Mouse (Mus musculus): ENCODE results near the gene Cobl.

The Cobl gene

DNA sequence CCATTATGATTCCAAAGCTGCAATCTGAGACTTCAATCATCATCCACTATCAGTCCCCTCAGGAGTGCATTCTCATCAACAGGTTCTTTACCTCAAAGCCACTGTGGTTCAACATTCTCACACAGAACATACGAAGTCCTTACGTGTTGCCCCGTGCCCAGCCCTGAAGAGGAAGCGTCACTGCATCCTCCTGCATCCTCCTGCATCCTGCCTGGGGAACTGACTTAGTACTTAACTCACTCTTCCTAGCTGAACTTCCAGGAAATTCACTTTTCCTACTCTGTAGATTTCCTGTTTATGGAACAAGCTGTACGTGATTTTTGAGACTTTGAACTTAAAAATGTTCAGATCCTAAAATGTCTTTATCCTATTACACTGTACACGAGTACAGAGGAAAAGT lies 153.3 kb downstream of the Cobl start:
- DNase-seq (ENCODE audit: low read depth, low spot score), result no peak

DNA sequence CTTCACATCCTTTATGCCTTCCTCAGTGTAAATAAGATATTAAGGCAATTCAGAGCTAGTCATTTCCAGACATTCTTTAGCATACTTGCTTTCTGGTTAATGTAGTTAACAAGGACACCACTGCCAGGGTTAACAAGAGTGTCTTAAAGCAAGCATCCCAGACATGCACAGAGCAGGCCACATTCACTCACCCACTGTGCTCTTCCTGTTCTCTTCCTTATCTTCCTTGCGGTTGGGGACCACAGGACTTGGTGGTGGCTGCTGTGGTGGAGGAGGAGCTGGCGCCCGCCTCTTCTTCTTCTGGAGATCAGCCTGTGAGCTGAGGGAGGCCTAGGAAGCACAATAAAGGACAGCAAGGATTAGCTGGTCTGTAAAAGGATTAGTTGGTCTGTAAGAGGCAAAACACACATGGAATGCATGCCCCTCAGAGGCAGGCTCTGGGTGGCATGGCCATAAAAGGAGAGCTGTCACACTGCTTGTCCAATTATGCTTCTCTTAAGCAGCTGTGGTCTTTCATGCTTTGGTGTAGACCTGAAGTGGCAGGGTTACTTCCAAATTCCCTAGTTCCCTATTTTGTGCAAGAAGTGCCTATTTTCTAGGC lies 155.2 kb downstream of the Cobl start:
- no peak for DNase-seq (ENCODE audit: low read depth, low spot score)

DNA sequence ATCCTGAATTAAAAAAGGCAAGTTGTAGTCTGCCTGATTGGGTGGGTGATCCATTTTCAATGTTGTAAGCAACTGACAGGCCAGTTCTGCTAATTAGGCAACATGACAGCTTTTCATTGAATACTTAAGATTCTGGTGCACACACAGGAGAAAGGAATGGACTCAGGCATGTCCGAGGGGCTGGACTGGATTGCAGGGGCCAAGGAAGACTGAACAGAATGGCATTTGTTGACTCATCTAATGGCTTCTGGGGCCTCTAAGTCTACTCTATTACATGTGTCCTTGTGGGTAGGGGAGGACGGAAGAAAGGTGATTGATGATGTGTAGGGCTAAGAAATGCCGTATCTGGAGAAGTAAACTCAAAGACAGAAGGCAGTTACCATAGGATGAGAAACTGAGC lies 159.9 kb downstream of the Cobl start:
- DNase-seq (ENCODE audit: low read depth, low spot score), result no peak

DNA sequence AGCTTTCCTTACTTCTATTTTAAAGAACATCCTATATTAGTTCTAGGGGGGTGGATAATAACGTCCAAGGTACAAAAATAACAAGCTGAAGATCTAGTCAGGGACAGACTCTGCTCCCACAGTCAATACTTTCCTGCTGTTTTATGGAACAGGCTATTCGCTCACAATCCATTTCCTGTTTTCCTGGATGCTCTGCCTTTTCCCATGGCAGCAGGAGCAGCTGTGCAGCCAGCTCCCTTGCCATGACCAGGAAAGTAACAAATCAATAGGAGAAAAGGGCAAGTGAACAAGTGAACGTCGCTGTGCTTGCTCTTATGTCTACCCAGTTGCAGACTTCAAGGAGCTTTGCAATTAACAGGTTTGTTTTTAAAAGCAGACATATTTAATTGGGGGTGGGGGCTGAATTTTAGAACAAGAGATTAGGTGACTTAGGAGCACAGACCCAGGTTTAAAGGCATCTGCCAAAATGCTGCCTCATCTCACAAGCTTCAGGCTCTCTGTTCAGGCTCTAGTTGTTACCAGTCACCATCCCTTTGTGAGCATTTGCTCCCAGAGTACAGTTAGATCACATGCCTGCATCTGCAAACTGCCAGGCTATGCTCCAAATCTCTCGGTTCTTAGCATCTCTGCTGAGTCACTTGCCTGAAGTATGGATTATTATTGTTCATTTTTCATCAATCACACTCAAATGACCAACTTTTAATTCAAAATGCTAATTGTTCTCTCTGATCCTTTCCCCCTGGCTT lies 164.9 kb downstream of the Cobl start:
- DNase-seq (ENCODE audit: low read depth, low spot score), result no peak

DNA sequence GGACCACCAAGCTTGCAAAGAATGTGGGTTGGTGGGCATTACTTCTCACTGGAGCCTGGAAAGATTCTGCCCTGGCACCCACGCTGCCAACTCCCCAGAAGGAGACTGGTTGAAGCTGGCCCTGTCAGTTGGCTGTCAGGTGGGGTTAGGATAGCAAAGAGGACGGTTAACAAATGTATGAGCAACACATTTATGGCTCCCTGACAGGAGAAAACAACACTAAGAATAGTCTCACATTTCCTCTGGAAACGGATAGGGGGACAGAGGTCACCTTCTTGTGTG lies 173.2 kb downstream of the Cobl start:
- no peak for DNase-seq (ENCODE audit: low read depth, low spot score)

DNA sequence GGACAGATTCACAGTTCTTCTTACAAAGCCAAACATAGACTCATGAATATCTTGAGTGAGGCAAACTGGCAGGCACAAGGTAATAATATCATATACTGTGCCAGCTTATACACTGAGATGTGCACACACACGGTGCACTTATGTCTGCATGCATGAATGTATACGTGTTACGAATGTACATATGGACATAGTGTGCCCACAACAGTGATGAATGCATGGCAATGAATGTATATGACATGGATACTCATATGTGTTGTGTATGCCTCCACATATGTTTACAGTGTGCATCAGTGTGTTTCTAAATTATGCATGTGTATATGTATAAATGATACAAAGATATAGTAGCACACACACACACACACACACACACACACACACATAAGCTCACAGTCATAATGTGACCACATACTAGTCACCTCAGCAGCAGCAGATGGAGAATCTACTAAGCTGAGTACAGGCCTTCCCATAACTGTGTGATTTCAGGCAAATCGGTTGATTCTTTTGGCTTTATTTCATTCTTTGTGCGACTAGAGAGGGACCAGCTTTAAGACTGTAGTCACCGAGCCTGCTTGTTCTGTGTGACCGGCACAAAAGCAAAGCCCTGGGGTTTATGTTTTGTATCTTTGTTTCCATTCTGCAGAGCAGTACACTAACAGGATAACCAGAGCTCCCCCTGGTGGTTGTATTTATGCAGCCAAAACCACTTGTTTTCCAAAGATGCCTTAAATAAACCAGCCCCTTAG lies 173.7 kb downstream of the Cobl start:
- DNase-seq (ENCODE audit: low read depth, low spot score), result peak; percentile 27

DNA sequence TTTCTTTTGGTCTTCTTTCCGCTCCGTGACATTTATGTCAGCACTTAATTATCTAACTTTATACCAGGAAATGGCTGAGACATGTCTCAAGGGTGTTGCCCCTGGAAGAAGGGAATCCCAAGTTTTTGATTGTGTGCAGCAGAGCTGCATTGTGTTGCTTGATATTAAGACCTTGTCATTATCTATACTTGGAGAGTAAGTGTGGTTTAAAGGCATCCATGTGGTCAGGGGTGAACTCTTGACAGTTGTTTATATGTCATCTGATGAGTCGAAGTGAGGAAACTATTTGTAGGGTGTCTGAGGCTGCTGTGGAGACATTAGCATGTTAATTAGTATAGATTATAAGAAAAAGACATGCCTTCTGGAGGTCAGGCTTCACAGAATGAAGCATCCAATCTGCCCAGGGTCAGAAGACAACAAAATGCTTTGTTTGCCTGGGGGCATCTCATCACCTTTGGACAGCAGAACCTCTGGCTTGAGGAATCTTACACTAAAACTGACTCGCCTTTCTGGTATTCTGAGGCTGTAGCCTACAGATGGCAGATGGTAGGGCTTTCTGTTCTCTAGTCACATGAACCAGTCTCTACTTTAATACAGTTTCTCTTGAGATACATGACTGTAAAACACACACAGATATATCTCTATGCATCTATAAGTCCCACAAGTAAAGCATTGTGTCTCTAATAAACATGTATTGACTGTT lies 179.3 kb downstream of the Cobl start:
- DNase-seq (ENCODE audit: low read depth, low spot score), result no peak

DNA sequence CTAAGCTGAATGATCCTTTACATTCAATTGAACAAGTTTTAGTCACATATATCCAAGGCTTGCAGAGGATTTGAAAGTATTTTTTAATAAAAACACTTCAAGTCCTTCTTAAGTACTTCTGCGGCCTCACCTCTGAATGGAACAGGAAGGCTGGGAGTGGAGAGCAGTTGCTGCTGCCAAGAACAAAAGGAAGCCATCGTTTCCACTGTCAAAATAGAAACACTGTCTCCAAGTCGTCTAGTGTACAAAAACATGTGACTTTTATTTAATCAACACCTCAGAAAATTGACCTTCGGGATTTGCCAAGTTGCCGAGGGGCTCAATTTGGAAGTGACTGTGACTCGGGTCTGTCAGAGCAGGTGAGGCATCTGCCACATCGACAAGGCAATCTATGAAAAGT lies 184.0 kb downstream of the Cobl start:
- DNase-seq (ENCODE audit: low read depth, low spot score), result no peak

DNA sequence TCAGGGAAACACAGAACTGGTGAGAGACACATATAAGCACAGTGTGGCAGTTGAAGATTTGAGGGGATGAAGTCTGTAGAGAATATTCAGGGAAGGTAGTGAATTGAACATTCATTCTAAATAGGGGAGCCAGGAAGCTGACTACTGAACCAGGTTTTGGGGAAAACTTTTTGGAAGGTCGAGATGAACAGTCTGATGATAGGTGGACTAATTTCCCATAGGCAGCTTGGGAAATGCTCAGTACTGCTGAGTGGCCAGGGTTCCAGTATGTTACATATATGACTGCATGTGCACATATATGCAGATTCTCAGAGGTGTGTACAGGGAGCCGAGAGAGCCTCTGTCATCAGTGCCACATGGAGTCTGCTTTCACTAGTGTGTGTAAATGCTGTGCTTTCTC lies 190.5 kb downstream of the Cobl start:
- DNase-seq (ENCODE audit: low read depth, low spot score), result no peak

DNA sequence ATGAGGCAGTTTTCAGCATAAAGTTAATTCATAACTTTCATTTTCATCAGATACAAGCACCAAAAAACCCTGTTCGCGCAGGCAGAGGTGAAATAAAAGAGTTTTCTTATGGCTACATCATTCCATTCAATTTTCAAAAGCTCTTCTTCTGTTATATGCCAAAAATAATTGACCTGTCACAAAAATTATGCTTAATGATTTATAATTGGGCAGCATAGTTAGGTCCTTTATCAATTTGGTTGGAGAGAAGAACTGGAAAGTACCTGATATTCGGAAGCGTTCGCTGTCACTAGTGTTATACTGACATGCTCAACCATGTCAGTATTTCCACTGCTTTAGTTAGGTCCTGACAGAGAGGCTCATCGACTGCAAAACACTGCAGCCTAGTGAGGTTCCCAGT lies 191.0 kb downstream of the Cobl start:
- no peak for DNase-seq (ENCODE audit: low read depth, low spot score)

DNA sequence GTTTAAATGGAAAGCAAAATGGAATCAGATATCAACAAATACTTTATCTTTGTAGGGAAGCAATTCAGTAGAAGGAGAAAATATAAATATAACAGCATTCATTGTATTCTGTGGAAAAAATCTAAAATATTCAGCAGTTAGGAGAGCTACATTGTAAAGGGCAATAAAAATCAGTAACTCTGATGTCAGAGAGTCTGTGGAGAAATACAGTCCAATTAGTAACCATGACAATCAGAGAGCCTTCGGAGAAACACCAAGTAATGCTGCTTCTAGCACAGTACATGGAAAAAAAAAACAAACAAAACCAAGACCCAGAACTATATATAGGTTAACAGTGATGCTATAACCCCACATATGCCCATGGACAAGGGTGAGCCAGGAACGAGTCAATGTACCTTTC lies 206.3 kb downstream of the Cobl start:
- DNase-seq (ENCODE audit: low read depth, low spot score), result no peak

DNA sequence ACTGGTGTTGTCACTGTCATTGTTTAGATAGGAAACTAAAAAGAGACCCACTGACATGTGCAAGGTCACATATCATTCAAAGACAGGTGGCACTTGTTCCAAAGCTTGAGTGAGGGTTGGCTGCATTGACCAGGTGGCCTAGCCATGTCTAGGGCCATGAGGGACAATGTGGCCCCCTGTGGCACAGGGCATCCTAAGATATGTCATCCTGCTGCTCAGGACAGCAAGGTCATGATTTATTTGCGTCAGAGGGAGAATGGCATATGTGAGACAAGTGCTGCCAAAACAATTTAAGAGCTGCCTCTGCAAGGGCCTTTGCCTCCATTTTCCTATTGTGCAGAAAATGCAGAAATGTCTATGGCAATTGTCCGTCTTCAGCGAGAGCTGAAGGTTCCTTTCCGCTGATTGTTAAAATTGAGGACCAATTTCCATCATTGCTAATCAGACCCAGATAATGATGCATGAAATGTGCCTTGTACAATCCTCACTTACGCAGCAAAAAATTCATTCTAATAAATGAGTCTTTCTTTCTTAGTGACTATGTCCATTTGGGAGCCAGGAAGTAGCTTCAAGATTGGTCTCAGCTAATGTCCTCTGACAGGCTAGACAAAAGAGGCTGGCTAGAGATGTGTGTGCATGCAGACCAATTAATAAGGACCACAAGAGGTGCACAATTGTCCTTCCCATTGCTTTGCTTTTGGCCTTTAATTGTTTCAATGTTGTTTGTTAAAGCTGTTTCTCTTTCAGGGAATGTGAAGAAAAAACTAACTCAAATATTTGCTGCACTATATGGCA lies 207.2 kb downstream of the Cobl start:
- DNase-seq (ENCODE audit: low read depth, low spot score), result no peak

DNA sequence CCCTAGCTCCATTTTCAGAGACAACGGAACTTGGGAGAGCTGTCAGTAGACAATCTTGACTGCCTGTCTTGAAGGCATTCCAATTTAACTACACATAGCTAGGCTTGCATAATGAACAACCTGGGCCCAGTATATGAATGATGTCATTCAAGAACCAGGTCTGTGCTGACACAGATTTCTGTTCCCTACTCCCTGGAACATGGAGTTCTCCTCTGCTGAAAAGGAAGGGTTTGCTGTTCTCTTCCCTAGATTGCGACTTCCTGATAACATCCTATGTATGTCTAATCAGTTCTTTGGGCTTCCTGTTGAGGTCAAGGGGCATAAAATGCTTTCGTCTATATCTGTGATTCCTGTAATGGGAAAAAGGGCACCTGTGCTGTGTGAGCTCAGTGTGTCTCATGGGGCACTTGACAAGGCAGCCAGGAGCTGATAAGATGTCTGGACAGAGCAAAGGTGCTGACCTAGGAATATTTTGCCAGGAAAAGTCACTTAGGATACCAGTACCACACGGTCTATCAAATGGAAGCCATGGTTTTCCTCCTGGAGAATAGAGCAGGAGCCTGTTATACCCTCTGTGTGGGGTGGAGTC lies 219.3 kb downstream of the Cobl start:
- no peak for DNase-seq (ENCODE audit: low read depth, low spot score)

DNA sequence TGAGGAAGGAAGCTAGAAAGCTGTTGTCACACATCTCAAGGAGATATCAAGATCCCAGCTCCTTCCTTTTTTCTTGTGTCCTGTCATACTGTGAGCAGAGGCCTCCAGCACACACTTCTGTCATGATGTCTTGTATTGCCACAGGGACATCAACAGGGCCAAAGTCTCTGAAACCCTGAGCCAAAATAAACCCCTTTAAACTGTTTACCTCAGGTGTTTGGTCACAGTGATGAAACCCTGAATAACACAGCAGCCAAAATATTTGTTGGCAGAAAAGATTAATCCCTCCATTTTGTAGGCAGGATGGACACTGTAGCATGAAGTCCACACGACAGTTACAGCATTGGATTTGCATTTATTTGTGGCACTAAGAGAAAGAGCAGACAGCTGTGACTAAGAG lies 228.4 kb downstream of the Cobl start:
- DNase-seq (ENCODE audit: low read depth, low spot score), result no peak

DNA sequence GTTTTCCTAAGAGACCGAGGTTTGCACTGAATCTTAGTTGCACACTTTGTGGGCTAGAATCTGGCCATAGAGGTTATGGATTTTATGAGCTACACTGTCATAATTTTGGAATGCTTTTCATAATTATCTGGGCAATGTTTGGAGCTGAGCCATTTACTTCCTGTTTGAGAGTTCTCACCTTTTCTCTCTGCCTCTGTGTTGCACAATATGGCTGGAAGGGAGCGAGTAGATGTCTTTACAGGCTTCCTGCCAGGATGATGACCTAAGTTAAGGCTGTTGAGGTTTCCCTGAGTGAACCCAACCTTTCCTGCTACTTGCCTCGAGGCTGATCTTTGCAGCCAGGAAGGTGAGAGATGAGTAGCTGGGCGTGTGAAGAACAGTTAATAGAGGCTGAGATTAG lies 229.9 kb downstream of the Cobl start:
- no peak for DNase-seq (ENCODE audit: low read depth, low spot score)

DNA sequence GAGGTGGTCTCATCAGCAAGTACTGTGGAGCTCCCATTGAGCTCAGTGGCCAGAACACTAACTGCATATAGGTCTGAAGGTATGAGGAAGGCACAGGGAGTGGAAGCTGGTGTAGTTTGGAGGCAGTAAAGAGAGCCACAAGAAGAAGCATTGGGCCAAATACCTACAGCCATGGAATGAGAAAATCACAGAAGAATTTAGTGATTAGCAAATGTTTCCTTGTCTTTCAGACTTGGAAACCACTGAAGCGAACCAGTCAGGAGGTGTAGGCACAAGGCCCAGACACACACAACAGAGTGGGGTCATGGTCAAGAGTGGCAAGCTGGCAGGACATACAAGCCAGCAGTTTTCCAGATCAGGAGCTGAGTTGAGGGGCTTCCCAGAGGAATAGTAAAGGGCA lies 230.6 kb downstream of the Cobl start:
- no peak for DNase-seq (ENCODE audit: low read depth, low spot score)

DNA sequence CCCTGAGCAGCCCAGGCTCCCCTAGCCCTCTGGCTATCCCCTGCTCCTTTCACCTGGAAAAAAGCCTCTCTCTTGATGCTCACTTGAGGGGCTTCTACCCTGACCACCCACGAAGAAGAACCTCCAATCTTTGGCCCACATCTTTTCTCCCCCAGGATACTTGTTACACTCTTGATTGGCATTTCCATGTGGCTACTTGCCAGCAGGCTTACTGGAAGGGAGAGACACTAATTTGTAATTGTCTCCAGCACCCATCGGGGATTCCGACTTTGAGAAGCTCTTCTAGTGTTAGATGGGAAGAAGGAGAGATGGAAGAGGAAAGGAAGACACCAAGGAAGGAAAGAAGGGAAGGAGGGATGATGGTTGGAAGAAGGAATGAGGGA lies 232.0 kb downstream of the Cobl start:
- no peak for DNase-seq (ENCODE audit: low read depth, low spot score)

DNA sequence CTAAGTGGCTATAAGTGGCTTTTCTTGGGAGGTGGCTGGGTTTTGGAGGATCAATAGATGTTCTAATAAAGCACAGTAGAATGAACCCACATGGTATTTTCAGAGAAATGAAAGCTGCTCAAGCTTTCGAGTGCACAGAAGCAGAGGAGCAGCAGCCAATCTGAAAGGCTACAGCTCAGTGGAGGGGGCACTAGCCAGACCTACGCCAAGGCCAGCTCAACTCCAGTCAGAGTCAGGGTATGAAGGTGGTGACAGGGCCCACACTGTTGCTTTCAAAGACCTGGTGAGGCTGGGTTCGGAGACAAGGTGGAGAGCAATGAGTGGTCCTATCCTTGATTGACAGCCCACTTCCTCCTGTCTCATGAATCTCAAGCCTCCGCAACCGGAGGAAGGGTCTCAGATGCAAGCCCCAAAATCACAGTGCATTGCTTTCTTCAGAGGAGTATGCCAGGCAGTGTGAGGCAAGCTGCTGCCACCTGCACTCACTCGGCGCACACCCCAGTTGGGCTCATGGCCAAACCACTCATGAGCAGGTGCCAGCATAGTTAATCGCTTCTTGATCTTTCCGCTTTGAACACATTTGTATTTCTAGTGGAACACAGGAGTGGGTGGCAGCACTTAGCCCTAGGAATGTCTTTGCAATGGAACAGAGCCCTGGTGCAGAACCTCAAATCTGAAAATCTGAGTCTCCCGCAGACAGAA lies 232.6 kb downstream of the Cobl start:
- no peak for DNase-seq (ENCODE audit: low read depth, low spot score)

DNA sequence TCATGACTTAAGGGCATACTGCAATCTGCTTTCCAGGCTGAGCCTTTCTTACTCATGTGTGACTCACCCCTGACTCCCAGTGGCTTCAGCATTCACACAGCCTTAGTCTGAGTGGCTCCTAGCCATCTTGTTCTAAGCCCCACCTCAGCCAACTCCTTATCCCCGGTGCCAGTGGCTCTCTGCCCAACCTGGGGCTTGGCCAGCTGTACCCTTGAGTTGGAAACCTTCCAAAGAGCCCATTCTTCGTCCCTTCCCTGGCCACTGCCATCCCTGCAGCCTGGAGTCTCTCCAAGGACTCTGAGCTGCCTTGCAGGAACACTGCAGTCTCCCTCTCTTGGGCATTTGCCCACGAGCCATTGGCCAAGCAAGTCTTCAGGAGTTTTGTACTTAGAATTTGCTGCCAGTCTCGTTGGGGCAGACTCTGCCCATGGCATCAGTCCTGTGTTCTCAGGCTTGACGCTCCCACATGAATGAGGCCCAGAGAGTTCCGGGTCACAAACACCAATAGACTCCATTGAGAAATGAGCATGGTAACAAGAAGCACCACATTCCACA lies 233.2 kb downstream of the Cobl start:
- DNase-seq (ENCODE audit: low read depth, low spot score), result no peak

DNA sequence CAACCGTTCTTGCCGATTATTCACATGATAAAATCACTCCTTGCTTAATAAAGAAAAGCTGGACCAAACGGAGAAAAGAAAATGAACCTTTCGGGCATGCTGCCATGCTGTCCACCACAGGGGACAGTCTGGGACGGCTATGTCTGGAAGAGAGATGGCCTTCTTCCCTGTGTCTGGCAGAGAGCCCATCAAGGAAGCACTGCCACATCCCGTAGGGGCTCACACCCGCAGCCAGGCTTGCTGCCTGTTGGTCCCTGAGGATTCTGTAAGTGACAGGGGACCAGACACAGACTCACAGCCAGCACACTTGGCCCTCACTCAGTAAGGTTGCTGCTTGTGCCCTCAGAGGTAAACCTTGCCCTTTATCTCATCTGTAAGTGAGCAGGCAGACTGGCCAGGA lies 235.3 kb downstream of the Cobl start:
- no peak for DNase-seq (ENCODE audit: low read depth, low spot score)

DNA sequence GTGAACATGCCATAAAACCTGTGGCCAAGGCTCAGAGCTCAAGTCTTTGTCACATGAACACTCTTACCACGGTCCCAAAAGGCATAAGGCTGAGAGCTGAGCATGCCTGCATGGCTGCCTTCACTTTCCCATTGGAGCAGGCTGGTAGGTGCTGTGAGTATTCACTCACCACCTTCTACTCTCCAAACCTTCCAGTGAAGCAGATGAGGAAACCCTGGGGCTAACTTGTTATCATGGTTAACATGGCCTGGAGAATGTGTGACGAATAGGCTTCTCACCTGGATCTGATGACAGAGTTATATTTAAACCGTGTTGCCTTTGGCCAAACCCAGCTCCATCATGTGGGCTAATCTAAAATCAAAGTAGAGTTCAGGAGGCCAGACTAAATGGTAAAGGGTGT lies 237.4 kb downstream of the Cobl start:
- no peak for DNase-seq (ENCODE audit: low read depth, low spot score)
